Mouse (Mus musculus) testis, adult 2 months (tissue): ENCODE results near the gene Cc2d1a.

Source experiments
- CTCF ChIP-seq: fragments of 200-500 bp; IDR thresholded peaks from 2 replicates; pipeline ENCODE4 v1.5.1; 2012; ENCODE audit warnings: low read depth, mild to moderate bottlenecking, inconsistent platforms, low read length, moderate library complexity; ENCODE audit not compliant: control insufficient read depth, insufficient read depth, insufficient replicate concordance
- POLR2A ChIP-seq: fragments of 200-500 bp; IDR thresholded peaks from 2 replicates; pipeline ENCODE4 v1.6.1; 2012; ENCODE audit warnings: low read depth, mild to moderate bottlenecking, inconsistent platforms, low read length, moderate library complexity; ENCODE audit not compliant: control insufficient read depth

DNA sequence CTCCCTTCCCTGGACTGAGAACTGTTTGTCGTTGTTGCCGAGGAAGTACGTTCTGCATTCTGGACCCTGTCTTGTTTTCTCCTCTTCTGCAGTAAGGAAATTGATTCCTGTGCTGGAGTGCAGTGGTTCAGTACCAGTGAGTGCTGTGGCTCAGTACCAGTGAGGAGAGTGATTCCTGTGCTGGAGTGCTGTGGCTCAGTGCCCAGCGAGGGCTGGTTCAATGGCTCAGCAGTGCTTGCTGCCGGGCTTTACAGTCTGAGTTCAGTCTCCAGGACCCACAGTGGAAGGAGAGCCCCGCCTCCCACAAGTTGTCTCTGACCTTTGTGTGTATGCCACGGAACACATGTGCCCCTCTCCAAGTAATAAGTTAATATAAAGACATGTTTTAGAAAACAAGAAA lies 60.6 kb downstream of the Cc2d1a start:
- TF ChIP-seq POLR2A: no peak
- no peak for TF ChIP-seq CTCF
